Mouse (Mus musculus): ENCODE results near the gene Rtn4ip1.

The Rtn4ip1 gene

DNA sequence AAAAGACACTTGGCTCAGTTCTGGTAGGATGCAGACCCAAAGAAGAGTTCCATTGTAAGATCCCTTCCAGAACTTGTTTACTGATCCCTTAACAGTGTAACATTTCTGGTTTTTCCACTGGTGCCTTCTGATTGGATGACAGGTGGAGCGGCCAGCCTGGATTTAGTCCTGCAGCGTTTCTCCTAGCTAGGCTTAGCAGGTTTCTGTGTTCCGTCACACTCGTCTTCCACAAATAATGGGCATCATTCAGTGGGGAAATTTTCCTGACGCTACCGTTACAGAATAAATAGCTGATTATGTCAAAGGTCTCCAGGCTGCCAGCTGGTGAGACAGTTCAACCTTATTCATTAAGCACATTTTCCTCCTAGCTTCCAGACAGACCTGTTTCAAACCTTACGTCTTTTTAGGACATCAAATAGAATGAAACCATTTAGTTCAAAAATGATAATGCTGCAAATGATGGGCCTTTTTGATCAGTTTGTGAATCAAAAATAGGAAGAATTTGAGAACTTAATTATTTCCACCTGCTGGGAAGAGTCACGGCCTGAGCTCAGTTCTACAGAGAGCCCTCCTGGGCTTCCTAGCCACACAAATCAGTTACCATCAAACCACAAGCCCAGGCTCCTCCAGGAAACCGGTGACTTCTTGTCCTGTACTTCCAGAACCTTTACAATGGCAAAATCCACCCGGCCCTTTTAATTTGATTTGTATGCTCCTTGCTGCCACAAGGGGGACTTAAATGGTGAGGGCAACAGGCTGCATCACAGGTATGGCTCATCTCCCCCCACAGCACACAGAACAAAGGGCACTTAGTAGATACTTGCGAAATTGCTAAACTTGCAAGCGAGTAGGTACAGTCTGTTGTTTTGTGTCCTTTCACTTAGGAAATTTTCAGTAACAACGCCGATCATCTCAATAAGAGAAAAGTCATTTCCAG is 100.7 kb downstream of the Rtn4ip1 start:
- peak; percentile 49 for DNase-seq (ENCODE audit: low read depth, low spot score)

DNA sequence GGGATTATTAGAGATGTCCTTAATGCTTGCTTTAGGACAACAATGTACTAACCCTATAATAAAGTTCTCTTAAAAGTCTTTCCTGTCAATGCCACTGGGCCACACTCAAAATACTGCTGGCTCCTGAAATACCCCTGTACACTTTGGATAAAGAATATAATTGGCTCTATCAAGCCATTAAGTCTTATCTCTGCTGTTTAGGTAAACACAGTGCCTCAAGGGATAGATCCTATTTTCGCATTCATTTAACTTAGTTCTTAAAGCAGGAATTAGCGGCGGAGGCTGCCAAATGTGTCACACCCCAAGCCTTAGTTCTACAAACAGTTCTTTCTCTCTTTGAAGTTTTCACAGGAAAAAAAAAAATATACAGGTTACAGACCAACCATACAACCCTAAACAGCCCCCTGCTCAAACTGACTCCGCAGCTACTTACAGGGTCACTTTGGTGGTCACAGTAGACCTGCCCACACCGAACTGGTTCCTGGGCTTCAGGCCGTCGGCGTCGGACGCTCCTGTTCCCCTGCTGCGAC is 101.5 kb downstream of the Rtn4ip1 start:
- no peak for DNase-seq (ENCODE audit: low read depth, low spot score)

DNA sequence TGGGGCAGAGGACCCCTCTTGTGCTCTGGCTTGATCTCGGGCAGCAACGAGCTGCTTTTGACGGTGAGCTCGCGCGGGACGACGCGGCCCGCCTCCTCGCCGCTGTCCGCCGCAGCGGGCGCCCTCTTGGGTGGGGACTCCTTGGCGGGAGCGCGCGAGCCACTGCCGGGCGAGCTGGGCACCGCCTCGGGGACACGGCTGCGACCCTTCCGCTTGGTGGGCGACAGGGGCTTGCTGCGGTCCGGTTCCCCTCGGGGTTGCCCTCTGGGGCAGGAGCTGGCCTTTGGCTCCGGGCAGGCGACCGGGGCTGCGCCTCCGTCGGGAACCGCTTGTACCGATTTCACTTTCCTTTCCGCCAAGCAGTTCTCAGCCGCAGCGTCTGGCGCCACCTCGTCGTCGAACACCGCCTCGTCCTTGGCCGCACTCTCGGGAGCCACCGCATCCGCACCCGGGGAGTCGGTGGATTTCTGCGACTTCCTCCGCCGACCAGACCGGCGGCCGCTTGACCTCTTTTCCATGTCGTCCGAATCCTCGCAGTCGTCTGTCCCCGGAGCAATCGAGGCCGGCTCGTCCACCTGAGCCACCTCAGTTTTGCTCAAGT is 102.0 kb downstream of the Rtn4ip1 start:
- no peak for DNase-seq (ENCODE audit: low read depth, low spot score)

DNA sequence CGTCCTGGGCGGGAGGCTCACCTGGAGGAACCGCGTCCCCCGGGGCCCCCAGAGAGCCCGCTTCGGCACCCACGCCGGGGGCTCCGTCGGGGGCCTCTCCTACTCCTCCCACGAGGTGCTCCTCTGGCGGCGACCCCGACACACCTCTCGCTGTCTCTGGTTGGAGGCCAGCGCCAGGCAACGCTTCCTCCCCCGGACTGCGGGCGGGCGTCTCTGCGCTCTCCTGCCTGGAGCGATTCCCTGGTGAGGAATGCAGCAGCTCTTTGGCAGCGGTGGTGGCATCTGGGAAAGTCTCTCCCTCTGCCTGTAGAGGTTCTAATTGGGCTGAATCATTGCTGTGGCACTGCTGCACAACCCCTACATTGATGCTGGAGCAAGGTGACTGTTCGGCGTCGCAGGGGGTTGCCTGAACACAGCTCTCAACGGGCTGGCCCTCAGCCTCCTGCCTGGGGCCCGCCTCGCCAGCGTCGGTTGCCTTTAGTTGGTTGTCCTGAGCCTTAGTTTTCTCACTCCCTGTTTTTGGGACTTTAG is 102.7 kb downstream of the Rtn4ip1 start:
- DNase-seq (ENCODE audit: low read depth, low spot score), result peak; percentile 30

DNA sequence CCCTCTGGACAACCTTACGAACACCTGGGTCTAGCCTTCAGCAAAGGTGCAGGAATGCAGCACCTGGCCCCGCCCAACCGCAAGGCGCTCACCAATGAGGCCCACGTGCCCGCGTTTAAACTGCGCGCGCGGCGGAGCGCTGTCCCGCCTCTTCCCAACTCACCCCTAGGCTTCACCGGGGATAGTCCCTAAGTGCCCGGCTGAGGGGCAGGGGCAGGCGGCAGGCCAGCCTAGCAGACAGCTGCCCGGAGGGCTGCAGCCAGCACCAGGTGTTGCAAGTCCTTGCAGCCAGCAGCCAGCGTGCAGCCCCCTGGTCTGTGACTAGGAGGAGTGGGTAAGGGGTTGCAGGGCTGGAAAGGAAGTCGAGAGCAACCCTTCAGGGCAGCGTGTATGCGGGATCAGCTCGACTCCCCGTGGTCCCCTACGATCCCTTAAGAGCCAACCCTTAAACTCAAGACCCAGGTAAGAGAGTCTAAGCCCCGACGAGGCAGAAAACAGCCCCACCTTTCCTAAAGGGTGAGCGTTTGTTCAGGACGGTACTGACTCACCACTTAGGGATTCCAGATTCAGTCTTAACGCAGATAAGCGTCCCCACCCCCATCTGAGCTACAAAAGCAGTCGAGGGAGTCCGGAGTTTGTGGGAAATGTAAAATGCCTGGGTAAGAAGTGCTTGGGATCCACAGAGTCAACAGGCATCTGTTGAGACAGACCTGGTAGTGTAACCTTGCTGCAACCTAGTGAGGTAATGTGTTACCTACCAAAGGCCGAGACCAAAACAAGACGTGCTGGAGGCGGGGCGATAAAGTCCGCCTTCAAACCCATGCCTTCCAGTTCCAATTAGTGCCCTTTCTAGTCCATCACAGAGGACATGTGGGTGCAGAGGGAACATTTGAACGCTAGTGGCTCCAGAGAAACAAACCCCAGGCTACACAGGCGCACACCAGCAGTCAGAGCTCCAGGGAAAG is 104.4 kb downstream of the Rtn4ip1 start:
- peak; percentile 37 for DNase-seq (ENCODE audit: low read depth, low spot score)

Data from forelimb bud, embryonic 11.5 days (tissue).